Mouse (Mus musculus) midbrain, embryonic 14.5 days (tissue): ENCODE measurements around the gene Ak9. TPM values are rescaled to one million over a fixed set of nuclear protein-coding genes. Genes with fewer than 3 reads are reported as not detected.
A peak's percentile ranks its signal among the peaks of the same experiment; 100 is the strongest.

Source experiments
- ATAC-seq: fragments of 200-750 bp; cut with Nextera tagmentation; 2 replicates; pipeline ENCODE4 v1.8.0; 2017; ENCODE audit warnings: moderate number of reproducible peaks, moderate library complexity; ENCODE audit not compliant: low FRiP score, low TSS enrichment
- DNase-seq: peaks from one replicate; pipeline ENCODE4 v3.0.0-alpha.2; 2015
- H3K27ac ChIP-seq: fragments of 300-500 bp; sonication (generic); replicated peaks from 2 replicates; pipeline ENCODE4 v1.5.1; 2014; ENCODE audit warnings: mild to moderate bottlenecking, low read depth, low read length, moderate library complexity
- H3K27me3 ChIP-seq: fragments of 300-500 bp; sonication (generic); 2 replicates; pipeline ENCODE4 v1.6.1; 2014; ENCODE audit warnings: low read length, control low read depth, mixed read lengths; ENCODE audit not compliant: control insufficient read depth, insufficient read depth
- H3K36me3 ChIP-seq: fragments of 300-500 bp; sonication (generic); 2 replicates; pipeline ENCODE4 v1.6.1; 2014; ENCODE audit warnings: low read length, control low read depth; ENCODE audit not compliant: control insufficient read depth, insufficient read depth
- H3K4me1 ChIP-seq: fragments of 300-500 bp; sonication (generic); 2 replicates; pipeline ENCODE4 v1.6.1; 2014; ENCODE audit warnings: mild to moderate bottlenecking, antibody characterized with exemption, low read length, control low read depth; ENCODE audit not compliant: control insufficient read depth, insufficient read depth
- H3K4me2 ChIP-seq: fragments of 300-500 bp; sonication (generic); 2 replicates; pipeline ENCODE4 v1.6.1; 2014; ENCODE audit warnings: mild to moderate bottlenecking, low read length, moderate library complexity
- H3K4me3 ChIP-seq: fragments of 300-500 bp; sonication (generic); replicated peaks from 2 replicates; pipeline ENCODE4 v1.5.1; 2014; ENCODE audit warnings: low read depth, low read length
- H3K9ac ChIP-seq: fragments of 300-500 bp; sonication (generic); replicated peaks from 2 replicates; pipeline ENCODE4 v1.6.1; 2014; ENCODE audit warnings: mild to moderate bottlenecking, low read length, moderate library complexity
- H3K9me3 ChIP-seq: fragments of 300-500 bp; sonication (generic); 2 replicates; pipeline ENCODE4 v1.6.1; 2016; ENCODE audit warnings: low read length, control low read depth, mixed read lengths; ENCODE audit not compliant: control insufficient read depth
- WGBS: fragments of 180-500 bp; shearing (Covaris S2); extraction: QIAGEN DNeasy Blood & Tissue Kit; methylation state at CpG from one replicate; pipeline ENCODE4 v1.1.7; 2014; 5-methylcytosine and 5-hydroxymethylcytosine counted together
- polyA plus RNA-seq: library from polyadenylated mRNA; unstranded; fragments of >200 nt; fragmentation: Nextera tagmentation; extraction: Ambion mirVana; gene quantifications from 2 replicates; pipeline ENCODE4 v1.2.1, GENCODE M21; 2014

Gene Ak9
- polyA plus RNA-seq, 1 experiment from 2014 or later, result 0.08 TPM

- H3K4me3 ChIP-seq, result peak overlapping the region; percentile 88
- H3K4me2 ChIP-seq, result peak overlapping the region; percentile 82
- peak overlapping the region; percentile 80 for H3K9ac ChIP-seq
- WGBS, result 58% methylated on average over 18 of the region's 18 CpGs
- H3K36me3 ChIP-seq, result peaks cover 31% of the 10 kb centered on the region
- no peaks in the 10 kb centered on the region for H3K27me3 ChIP-seq
- DNase-seq (no peak), ATAC-seq (peak; percentile 24; the same call in 1 of the 2 replicates)
- H3K27ac ChIP-seq, result no peak overlapping the region
- no peaks in the 10 kb centered on the region for H3K9me3 ChIP-seq
- H3K4me1 ChIP-seq, result peaks cover 26% of the 10 kb centered on the region
These were observed 147.2 kb downstream of the Ak9 start for GRCm38 (mm10) chr10:41450780-41451522.

- Histone ChIP-seq H3K9me3 (no peaks in the 10 kb centered on the region), H3K27me3 (no peaks in the 10 kb centered on the region), H3K27ac (no peak overlapping the region), H3K4me2 (no peak overlapping the region), H3K4me1 (peaks cover 26% of the 10 kb centered on the region), H3K36me3 (peaks cover 38% of the 10 kb centered on the region), H3K9ac (no peak overlapping the region), H3K4me3 (no peak overlapping the region)
- ATAC-seq (no peak), DNase-seq (no peak)
- WGBS, result 93% methylated on average over 9 of the region's 9 CpGs
These were observed 147.9 kb downstream of the Ak9 start for GRCm38 (mm10) chr10:41451656-41452055.

DNA sequence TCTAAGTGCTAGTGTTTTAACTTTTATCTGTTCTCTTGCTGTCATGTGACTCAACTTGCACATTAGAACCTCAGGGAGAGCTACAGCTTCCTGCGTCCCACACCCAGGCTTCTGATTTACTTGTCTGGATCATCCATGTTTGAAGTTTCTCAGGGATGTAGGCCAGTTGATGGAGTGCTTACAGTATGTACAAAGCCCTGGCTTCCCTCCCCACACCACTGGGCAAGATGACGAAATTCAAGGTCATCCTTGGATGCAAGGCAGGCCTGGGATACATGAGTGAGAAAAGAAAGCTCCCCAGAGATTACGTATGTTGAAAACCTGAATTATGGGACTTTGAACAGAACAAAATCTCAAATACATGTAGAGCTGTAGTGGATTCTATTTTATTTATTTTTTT lies 149.0 kb downstream of the Ak9 start:
- Histone ChIP-seq H3K4me3 (no peak overlapping the region), H3K9me3 (no peaks in the 10 kb centered on the region), H3K36me3 (peaks cover 45% of the 10 kb centered on the region), H3K27ac (no peak overlapping the region), H3K4me2 (no peak overlapping the region), H3K9ac (no peak overlapping the region), H3K27me3 (no peaks in the 10 kb centered on the region), H3K4me1 (peaks cover 26% of the 10 kb centered on the region)
- ATAC-seq (no peak), DNase-seq (no peak)
- 94% methylated on average over 3 of the region's 3 CpGs for WGBS

DNA sequence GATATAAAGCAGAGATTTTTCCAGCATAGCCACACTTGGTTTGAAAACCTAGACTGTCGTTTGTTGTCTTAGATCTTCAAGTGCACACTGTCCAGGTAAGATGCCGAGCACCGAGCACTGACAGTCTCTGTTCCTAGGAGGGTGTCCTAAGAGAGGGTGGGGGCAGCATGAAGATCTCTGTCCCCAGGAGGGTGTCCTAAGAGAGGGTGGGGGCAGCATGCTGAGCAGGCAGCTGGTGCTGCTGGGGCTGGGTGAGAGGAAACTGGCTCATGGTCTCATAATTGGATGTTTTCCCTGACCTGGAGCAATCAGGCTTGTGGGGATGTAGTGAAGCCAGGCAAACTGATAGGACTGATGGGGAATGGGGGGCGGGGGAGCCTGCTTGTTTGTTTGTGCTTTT lies 156.2 kb downstream of the Ak9 start:
- ATAC-seq (no peak), DNase-seq (no peak)
- H3K4me1 ChIP-seq, result no peaks in the 10 kb centered on the region
- no peak overlapping the region for H3K4me3 ChIP-seq
- H3K27me3 ChIP-seq, result no peaks in the 10 kb centered on the region
- no peak overlapping the region for H3K4me2 ChIP-seq
- H3K9me3 ChIP-seq, result no peaks in the 10 kb centered on the region
- H3K9ac ChIP-seq, result no peak overlapping the region
- peaks cover 65% of the 10 kb centered on the region for H3K36me3 ChIP-seq
- no peak overlapping the region for H3K27ac ChIP-seq
- 86% methylated on average over 4 of the region's 4 CpGs for WGBS

DNA sequence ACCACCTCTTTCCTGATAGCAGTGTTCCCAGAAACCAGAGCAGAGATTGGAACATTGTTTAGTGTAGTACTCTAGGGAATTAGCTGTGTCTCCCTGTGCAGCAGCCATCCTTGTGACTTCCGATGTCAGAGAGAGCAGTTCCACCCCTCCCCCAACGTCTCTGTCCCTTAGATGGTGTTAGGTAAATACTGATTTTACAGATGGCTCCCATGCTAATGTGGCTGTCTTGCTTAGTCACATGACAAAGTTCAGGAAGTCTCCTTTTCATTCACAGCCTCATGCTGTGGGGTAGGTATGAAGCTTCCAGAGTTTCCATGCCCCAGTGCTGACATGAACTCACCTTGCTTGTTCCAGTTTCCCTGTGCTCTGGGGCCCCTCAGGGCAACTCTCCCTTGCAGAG lies 156.7 kb downstream of the Ak9 start:
- 35% methylated on average over 2 of the region's 2 CpGs for WGBS
- Histone ChIP-seq H3K9me3 (no peaks in the 10 kb centered on the region), H3K4me1 (no peaks in the 10 kb centered on the region), H3K4me2 (no peak overlapping the region), H3K27ac (no peak overlapping the region), H3K36me3 (peaks cover 63% of the 10 kb centered on the region), H3K9ac (no peak overlapping the region), H3K27me3 (no peaks in the 10 kb centered on the region), H3K4me3 (no peak overlapping the region)
- ATAC-seq (no peak), DNase-seq (no peak)

DNA sequence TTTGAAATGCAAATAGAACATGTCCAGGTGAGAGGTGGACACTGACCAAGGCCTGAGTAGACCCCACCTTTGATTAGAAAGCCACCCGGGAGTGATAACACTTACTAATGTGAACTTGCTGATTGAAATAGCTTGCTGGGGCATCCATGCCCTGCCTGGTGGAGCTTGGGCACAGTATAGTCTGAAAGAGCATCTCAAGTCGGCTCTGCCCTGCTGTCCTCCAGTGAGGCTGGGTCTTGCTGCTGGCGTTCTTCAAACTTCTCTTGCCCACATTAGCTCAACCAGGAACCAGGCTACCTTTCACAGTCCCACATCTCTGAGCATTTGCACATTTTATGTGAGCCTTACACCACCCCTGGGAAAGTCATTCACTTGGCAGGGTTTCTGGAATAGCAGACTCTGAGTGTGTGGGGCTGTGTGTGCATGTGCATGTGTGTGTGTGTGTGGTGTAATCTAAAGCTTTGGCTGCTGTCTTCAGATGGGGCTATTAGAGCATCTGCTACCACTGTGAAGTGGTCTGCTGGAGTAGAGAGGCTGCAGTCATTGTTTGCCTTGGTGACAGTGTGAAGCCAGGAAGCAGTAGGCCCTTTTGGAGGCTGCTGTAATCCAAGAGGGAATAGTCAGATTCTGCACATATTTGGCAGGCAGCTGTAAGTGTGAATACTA lies 157.4 kb downstream of the Ak9 start:
- Histone ChIP-seq H3K4me3 (no peak overlapping the region), H3K9ac (no peak overlapping the region), H3K4me1 (no peaks in the 10 kb centered on the region), H3K27ac (no peak overlapping the region), H3K27me3 (no peaks in the 10 kb centered on the region), H3K9me3 (no peaks in the 10 kb centered on the region), H3K4me2 (no peak overlapping the region), H3K36me3 (peaks cover 61% of the 10 kb centered on the region)
- DNase-seq (no peak), ATAC-seq (no peak)
- 90% methylated on average over 3 of the region's 3 CpGs for WGBS

DNA sequence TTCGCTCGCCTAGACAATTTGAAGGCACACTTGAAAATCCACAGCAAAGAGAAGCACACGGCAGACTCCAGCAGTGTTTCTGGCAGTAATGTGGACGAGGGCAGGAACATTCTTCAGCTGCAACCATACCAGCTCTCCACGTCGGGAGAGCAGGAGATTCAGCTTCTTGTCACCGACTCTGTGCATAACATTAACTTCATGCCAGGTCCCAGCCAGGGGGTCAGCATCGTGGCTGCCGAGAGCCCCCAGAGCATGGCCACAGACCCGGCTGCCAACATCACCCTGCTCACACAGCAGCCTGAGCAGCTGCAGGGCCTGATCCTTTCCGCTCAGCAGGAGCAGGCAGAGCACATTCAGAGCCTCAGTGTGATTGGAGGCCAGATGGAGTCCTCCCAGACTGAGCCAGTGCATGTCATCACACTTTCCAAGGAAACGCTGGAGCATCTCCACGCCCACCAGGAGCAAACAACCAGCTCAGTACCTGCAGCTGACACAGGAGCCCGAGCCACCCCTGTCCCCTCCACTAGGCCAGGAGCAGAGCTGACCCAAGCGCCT lies 160.7 kb downstream of the Ak9 start:
- Histone ChIP-seq H3K36me3 (peaks cover 42% of the 10 kb centered on the region), H3K9ac (no peak overlapping the region), H3K9me3 (no peaks in the 10 kb centered on the region), H3K4me2 (no peak overlapping the region), H3K4me3 (no peak overlapping the region), H3K4me1 (no peaks in the 10 kb centered on the region), H3K27me3 (no peaks in the 10 kb centered on the region), H3K27ac (no peak overlapping the region)
- WGBS, result 38% methylated on average over 15 of the region's 15 CpGs
- ATAC-seq (no peak), DNase-seq (no peak)

DNA sequence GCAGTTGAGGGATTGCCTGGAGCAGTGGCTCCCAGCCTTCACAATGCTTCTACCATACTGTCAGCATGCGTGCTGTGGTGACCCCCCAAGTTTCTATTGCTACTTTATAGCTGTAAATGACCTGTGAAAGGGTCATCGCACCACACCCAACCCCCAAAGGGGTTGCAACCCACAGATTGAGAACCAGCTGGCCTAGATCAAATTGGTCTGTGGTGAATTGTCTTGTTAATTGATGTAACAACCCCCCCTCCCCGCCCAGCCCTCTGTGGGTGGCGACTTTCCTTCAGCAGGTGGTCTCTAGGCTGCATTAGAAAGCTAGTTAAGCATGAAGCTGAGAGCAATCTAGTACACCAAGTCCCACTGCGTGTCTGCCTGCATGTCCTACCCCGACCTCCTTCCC lies 163.5 kb downstream of the Ak9 start:
- DNase-seq (no peak), ATAC-seq (no peak)
- no peaks in the 10 kb centered on the region for H3K9me3 ChIP-seq
- no peaks in the 10 kb centered on the region for H3K27me3 ChIP-seq
- H3K4me2 ChIP-seq, result no peak overlapping the region
- H3K9ac ChIP-seq, result no peak overlapping the region
- H3K4me1 ChIP-seq, result no peaks in the 10 kb centered on the region
- no peak overlapping the region for H3K27ac ChIP-seq
- H3K36me3 ChIP-seq, result peaks cover 29% of the 10 kb centered on the region
- 32% methylated on average over 6 of the region's 6 CpGs for WGBS
- no peak overlapping the region for H3K4me3 ChIP-seq
